Mouse (Mus musculus) kidney, embryonic 16.5 days (tissue): Measurements from ENCODE around the gene Snx29. TPM values are rescaled to one million over a fixed set of nuclear protein-coding genes. Genes with fewer than 3 reads are reported as not detected.

Source experiments
- ATAC-seq: fragments of 200-750 bp; cut with Nextera tagmentation; 2 replicates; pipeline ENCODE4 v1.8.0; 2017; ENCODE audit warnings: moderate TSS enrichment; ENCODE audit not compliant: low FRiP score, low TSS enrichment
- H3K27ac ChIP-seq: fragments of 300-500 bp; sonication (generic); 2 replicates; pipeline ENCODE4 v1.5.1; 2014; ENCODE audit warnings: low read length
- H3K27me3 ChIP-seq: fragments of 300-500 bp; sonication (generic); 2 replicates; pipeline ENCODE4 v1.6.1; 2014; ENCODE audit warnings: low read length, control low read depth, mixed read lengths; ENCODE audit not compliant: insufficient read depth
- H3K36me3 ChIP-seq: fragments of 300-500 bp; sonication (generic); 2 replicates; pipeline ENCODE4 v1.6.1; 2014; ENCODE audit warnings: low read length, control low read depth, mixed read lengths; ENCODE audit not compliant: insufficient read depth
- H3K4me1 ChIP-seq: fragments of 300-500 bp; sonication (generic); 2 replicates; pipeline ENCODE4 v1.6.1; 2014; ENCODE audit warnings: low read length, control low read depth, mixed read lengths; ENCODE audit not compliant: insufficient read depth
- H3K4me2 ChIP-seq: fragments of 300-500 bp; sonication (generic); replicated peaks from 2 replicates; pipeline ENCODE4 v1.6.1; 2014; ENCODE audit warnings: low read depth, low read length
- H3K4me3 ChIP-seq: fragments of 300-500 bp; sonication (generic); 2 replicates; pipeline ENCODE4 v1.5.1; 2014; ENCODE audit warnings: mild to moderate bottlenecking, low read length
- H3K9ac ChIP-seq: fragments of 300-500 bp; sonication (generic); replicated peaks from 2 replicates; pipeline ENCODE4 v1.6.1; 2014; ENCODE audit warnings: low read length
- H3K9me3 ChIP-seq: fragments of 300-500 bp; sonication (generic); 2 replicates; pipeline ENCODE4 v1.6.1; 2016; ENCODE audit warnings: low read length, control low read depth
- WGBS: fragments of 180-500 bp; shearing (Covaris S2); extraction: QIAGEN DNeasy Blood & Tissue Kit; methylation state at CpG from one replicate; pipeline ENCODE4 v1.1.7; 2014; 5-methylcytosine and 5-hydroxymethylcytosine counted together
- polyA plus RNA-seq: library from polyadenylated mRNA; unstranded; fragments of >200 nt; fragmentation: Nextera tagmentation; extraction: Ambion mirVana; gene quantifications from 2 replicates; pipeline ENCODE4 v1.2.1, GENCODE M21; 2015

The Snx29 gene
- polyA plus RNA-seq, 1 experiment from 2014 or later, result 15.7 TPM

DNA sequence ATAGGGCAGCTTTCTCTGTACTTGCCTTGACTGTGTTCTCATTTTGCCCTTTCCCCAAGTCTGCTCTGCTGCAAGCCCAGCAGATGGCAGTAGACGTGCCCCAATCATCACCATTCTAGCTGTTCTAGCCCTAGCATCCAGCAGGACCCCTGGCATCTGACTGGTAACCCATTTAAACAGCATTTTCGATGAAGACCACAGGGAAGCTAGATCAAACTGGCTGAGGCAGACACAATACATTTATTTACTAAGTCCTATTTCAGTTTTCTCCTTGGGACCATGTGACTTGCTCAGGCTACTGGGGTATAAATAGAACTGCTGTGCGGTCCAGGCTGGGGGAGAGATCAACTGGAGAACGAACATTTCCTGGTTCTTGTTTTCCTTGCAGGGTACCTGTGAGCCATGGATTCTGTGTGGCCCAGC is 257.0 kb downstream of the Snx29 start:
- no peak overlapping the region for H3K9ac ChIP-seq
- no peaks in the 10 kb centered on the region for H3K27me3 ChIP-seq
- H3K4me2 ChIP-seq, result no peak overlapping the region
- H3K4me3 ChIP-seq, result no peak overlapping the region
- no peaks in the 10 kb centered on the region for H3K9me3 ChIP-seq
- H3K27ac ChIP-seq, result no peak overlapping the region
- WGBS, result 47% methylated on average over 4 of the region's 4 CpGs
- no peaks in the 10 kb centered on the region for H3K36me3 ChIP-seq
- peak; percentile 50; the same call in 1 of the 2 replicates for ATAC-seq
- H3K4me1 ChIP-seq, result no peaks in the 10 kb centered on the region

DNA sequence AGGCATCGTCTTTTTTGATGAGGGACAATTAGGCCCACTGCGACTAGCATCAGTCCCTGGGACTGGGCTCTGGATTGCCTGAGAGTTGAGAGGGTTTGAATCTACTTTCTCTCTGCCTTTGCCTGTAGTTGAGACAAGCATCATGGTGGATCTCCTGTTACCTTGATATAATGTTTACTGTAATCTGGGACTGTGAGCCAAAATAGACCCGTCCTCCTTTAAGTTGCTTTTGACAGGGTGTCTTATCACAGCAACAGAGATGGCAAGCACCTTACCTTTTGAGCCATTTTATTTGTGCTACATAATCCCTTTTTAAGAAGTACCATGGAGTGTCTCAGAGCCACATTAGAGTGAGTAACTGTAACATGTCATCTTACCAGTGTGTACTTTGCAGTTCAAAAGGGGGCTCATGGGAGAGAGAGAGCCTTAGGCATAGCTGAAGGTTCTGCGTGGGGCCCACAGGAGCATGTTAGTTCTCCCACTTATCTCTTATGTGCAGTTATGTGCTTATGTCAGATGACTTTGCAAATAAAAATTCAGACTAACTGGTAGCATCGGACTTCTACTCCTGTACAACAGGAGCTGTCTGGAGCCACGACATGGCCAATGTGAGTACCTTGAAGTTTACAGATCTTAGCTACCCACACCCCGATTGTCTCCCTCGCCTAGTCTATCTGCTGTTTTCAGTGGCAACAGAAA is 261.4 kb downstream of the Snx29 start:
- no peak overlapping the region for H3K9ac ChIP-seq
- H3K27me3 ChIP-seq, result no peaks in the 10 kb centered on the region
- no peaks in the 10 kb centered on the region for H3K36me3 ChIP-seq
- no peak for ATAC-seq
- no peak overlapping the region for H3K4me2 ChIP-seq
- no peak overlapping the region for H3K4me3 ChIP-seq
- no peaks in the 10 kb centered on the region for H3K4me1 ChIP-seq
- H3K9me3 ChIP-seq, result no peaks in the 10 kb centered on the region
- 88% methylated on average over 8 of the region's 8 CpGs for WGBS
- no peak overlapping the region for H3K27ac ChIP-seq

DNA sequence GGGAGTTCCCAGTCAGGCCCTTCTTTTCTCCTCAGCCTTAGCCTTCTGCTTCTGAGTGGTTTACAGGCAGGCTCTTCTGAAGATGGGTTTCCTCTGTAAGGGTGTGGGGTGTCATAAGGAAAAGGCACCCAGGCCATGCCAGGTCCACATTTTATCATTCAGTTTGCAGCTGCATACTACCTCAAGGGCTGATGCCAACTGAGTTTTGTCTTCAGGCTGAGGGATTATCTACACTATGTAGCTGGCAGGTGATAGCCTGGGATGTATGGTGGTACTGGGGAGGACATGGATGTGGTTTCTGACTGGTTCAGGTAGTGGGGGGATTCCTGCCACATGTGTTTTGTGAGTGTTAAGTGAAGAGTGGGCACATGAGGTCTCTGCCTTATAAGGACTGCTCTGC is 266.0 kb downstream of the Snx29 start:
- H3K9ac ChIP-seq, result no peak overlapping the region
- no peak for ATAC-seq

DNA sequence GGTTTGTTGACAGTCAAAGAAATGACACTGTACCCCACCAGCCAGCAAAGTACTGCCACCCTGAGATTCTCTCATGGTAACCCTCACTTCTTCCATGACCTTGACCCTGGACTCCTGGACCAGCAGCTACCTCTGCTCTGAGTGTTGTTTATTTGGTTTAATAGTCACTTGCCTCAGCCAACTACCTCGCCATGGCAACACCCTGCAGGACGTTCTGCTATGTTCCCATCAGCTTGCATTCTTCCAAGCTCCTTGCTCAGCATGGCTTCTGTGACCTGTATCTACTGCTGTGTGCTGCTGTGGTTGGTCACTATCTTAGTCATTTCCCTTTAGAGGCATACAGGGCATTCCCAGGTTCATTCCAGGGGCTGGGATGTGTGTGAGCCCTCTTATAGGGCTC is 266.6 kb downstream of the Snx29 start:
- 60% methylated on average over 2 of the region's 2 CpGs for WGBS
- no peak for ATAC-seq
- H3K4me3 ChIP-seq, result no peak overlapping the region

More for the DNA sequence above, 266.0 kb downstream of the Snx29 start:
- no peak overlapping the region for H3K4me3 ChIP-seq
- no peaks in the 10 kb centered on the region for H3K9me3 ChIP-seq
- no peaks in the 10 kb centered on the region for H3K4me1 ChIP-seq
- no peaks in the 10 kb centered on the region for H3K27me3 ChIP-seq
- H3K36me3 ChIP-seq, result no peaks in the 10 kb centered on the region
- H3K4me2 ChIP-seq, result no peak overlapping the region
- H3K27ac ChIP-seq, result no peak overlapping the region

DNA sequence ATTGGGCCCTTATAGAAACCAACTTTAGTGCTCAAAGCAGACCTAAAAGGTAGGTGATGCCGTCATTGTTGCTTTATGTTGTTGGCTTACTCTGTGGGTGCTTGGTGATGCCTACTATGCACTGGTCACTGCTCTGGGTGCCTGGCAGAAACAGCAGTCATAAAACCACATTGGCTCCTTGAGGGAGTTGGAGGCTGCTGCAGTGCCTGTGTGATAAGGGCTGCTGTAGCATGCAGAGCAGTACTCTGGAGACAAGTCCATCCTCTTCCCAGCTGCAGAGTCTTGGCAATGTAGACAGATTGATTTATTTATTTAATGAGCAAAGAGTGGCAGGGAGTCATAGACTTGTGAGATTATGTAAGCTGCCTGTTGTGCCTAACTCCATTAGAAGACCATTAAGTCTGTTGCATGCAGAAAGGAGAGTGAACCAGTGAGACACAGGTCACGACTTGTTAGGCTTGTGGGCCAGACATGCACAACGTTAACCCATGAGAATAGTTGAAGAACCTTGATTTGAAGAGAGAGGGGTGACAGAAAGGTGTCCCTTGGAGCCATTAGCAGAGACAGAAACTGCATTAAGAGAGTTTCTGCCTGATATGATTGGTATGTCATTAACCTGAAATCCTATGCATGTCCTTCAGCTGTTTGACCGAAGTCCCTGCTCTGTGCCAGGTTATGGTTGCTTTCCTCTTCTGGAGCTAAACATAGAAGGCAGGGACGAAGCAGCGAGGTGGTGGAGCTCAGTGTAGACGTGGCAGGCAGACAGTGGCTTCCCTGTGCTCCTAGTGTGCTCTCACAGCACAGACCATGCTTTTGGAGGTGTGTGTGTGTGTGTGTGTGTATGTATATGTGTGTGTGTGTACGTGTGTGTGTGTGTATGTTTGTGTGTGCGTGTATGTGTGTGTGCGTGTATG is 267.3 kb downstream of the Snx29 start:
- Histone ChIP-seq H3K4me1 (no peaks in the 10 kb centered on the region), H3K4me2 (no peak overlapping the region), H3K36me3 (no peaks in the 10 kb centered on the region), H3K27ac (no peak overlapping the region), H3K9me3 (no peaks in the 10 kb centered on the region), H3K9ac (no peak overlapping the region), H3K4me3 (no peak overlapping the region), H3K27me3 (no peaks in the 10 kb centered on the region)
- WGBS, result 83% methylated on average over 10 of the region's 10 CpGs
- no peak for ATAC-seq

More for the DNA sequence above, 266.6 kb downstream of the Snx29 start:
- Histone ChIP-seq H3K9ac (no peak overlapping the region), H3K9me3 (no peaks in the 10 kb centered on the region), H3K27ac (no peak overlapping the region), H3K36me3 (no peaks in the 10 kb centered on the region), H3K27me3 (no peaks in the 10 kb centered on the region), H3K4me2 (no peak overlapping the region), H3K4me1 (no peaks in the 10 kb centered on the region)

DNA sequence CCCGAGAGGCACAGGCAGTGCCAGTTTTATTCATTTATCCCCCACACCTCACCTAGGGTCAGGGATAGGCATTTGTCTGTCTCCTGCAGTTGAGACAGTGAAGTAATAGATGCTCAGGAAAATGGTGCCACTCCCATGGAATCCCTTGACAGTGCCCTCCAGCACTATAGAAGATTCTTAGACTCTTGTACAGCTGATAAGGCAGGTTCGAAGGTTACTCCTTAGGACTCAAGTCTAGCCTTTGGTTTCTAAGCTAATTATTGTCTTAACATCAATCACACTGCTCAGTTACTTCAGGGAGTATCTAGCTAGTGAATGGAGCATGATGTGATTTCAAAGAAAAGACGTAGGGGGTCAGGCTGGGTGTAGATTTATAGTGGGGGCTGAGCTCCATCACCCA is 273.9 kb downstream of the Snx29 start:
- no peak overlapping the region for H3K4me3 ChIP-seq
- no peaks in the 10 kb centered on the region for H3K36me3 ChIP-seq
- ATAC-seq, result no peak
- H3K9ac ChIP-seq, result no peak overlapping the region
- WGBS, result 54% methylated on average over 3 of the region's 3 CpGs
- H3K4me2 ChIP-seq, result no peak overlapping the region
- no peaks in the 10 kb centered on the region for H3K9me3 ChIP-seq
- no peaks in the 10 kb centered on the region for H3K4me1 ChIP-seq
- H3K27ac ChIP-seq, result no peak overlapping the region
- H3K27me3 ChIP-seq, result no peaks in the 10 kb centered on the region

DNA sequence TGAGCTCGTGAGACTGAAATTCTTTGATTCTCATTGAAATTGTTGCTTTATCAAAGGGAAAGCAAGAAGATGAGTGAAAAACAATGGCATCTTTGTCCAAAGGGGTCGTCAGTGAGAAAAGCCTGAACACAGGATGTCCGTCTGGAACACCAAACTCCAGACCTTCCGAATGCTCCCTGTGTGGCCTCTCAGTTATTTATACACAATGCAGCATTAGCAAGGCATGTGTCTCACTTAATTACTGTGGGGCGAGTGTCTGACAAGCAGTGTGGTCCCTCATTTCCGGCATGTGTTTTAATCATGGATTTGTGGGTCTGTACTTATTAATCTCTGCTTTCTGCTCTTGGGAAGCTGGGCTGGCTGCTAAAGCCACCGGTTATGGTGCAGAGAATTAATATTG is 275.1 kb downstream of the Snx29 start:
- Histone ChIP-seq H3K9me3 (no peaks in the 10 kb centered on the region), H3K36me3 (no peaks in the 10 kb centered on the region), H3K4me2 (no peak overlapping the region), H3K27ac (no peak overlapping the region), H3K27me3 (no peaks in the 10 kb centered on the region), H3K9ac (no peak overlapping the region), H3K4me3 (no peak overlapping the region), H3K4me1 (no peaks in the 10 kb centered on the region)
- WGBS, result 53% methylated on average over 7 of the region's 7 CpGs
- no peak for ATAC-seq

DNA sequence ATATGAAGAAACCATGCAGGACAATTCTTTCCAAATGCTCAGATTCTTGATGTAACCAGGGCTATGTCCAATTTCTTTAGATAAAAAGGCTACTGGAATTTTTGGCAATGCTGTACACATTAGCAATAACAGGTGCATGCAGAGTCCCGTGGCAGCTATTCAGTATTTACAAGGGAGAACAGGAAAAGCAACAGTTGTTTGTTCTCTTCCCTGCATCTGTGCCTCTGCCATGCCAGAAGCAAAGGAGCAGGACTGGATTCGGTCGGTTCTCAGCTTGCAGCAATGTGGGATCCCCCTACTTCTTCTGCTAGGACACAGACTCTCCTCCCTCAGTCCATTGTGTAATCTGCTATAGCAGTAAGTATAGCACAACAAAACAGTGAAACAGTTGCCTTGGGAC is 276.8 kb downstream of the Snx29 start:
- Histone ChIP-seq H3K9ac (no peak overlapping the region), H3K4me3 (no peak overlapping the region), H3K4me2 (no peak overlapping the region), H3K27ac (no peak overlapping the region), H3K4me1 (peaks cover 3% of the 10 kb centered on the region; the same call in 1 of the 2 replicates), H3K9me3 (no peaks in the 10 kb centered on the region), H3K27me3 (no peaks in the 10 kb centered on the region), H3K36me3 (no peaks in the 10 kb centered on the region)
- 74% methylated on average over 3 of the region's 3 CpGs for WGBS
- no peak for ATAC-seq

DNA sequence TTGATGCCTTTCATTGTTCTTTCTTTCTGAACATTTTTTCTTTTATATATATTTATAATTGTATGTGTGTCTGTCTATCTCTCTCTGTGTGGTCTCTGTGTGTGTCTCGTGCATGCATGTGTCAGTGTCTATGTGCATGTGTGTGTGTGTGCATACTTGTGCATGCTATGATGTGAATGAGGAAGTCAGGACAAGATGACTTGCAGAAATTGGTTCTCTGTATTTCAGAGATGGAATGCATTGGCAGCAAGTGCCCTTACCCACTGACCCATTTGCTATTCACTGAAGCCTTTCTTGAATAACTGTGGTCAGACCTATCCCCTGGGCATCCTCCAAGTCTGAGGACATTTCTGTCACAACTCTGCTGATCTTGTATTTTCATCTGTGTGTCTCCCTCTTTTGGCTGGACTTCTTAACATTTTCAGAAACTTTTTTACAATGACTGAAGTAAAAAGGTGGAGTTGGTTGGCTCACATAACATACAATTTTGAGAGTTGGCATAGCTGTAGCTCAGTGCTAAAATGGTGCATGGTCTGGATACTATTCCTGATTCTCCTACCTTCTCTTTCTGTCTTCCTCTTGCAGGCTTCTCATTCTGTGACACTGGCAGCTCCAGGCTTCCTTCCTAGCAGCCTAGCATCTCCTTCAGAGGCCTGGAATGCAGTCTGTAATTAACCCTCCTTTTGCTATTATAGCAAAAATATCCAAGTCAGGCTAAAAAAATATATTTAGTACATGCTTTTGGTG is 278.8 kb downstream of the Snx29 start:
- Histone ChIP-seq H3K4me3 (no peak overlapping the region), H3K9me3 (no peaks in the 10 kb centered on the region), H3K27ac (no peak overlapping the region), H3K36me3 (no peaks in the 10 kb centered on the region), H3K9ac (no peak overlapping the region), H3K4me2 (no peak overlapping the region), H3K27me3 (no peaks in the 10 kb centered on the region), H3K4me1 (peaks cover 3% of the 10 kb centered on the region; the same call in 1 of the 2 replicates)
- 92% methylated on average over 1 of the region's 1 CpGs for WGBS
- no peak for ATAC-seq
